Mouse (Mus musculus): ENCODE measurements around the gene Sec61a1. TPM values are rescaled to one million over a fixed set of nuclear protein-coding genes. Genes with fewer than 3 reads are reported as not detected.
A peak's percentile ranks its signal among the peaks of the same experiment; 100 is the strongest.

Sec61a1 gene
- polyA plus RNA-seq (2016; fragmentation: Nextera tagmentation; extraction: Ambion mirVana), result 203 and 210 TPM in 2 replicates

DNA sequence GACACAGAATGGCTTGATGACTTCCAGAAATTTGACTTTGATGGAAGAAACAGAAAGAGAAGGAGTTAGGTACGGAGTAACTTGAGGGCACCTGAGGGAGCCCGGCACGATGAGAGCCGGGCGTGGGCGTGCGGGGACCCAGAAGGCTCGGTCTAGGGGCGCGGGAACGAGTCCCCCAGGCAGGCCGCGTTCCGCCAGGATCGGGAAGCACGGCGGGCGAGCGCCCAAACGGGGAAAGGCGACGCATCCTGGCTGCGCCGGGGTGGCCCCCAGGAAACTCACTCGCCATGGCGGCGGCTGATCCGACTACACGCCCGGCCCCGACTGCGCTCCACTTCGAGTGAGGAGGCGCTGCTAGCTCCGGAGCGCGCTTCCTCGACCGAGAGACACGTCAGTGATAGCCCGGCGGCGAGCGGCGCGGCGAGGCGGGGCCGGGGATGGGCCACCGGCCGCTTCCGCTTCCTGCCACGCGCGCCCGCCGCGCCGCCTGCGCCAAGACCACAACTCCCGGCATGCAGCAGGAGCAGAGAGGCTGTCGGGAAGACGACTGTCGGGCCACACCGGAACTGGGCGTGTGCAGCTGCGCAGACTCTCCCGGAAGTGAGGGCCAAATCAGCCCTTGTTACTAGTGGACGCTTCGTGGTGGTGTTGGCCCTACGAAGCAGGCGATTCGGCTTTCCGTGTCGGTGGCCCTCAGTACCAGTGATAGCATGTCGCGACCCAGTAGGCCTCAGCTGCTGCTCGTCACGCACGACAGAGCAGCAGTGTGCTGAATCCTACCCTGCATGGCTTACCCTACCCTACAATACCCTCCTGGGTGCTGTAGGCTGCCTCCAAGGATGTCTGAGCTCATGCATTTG, at the start of gene Sec61a1:
Sec61a1 (minus strand) TSS at position 502 of the 860 bp plus-strand sequence.
- Histone ChIP-seq H3K9me3 (replicated peaks) (no peaks in the 10 kb centered on the region), H3K36me3 (peaks cover 28% of the 10 kb centered on the region), H3K4me2 (replicated peaks) (peak within 1 kb of the TSS; percentile 66), H3K27me3 (no peaks in the 10 kb centered on the region; the same call in 1 of the 2 replicates), H3K4me1 (peaks cover 23% of the 10 kb centered on the region), H3K9ac (peak within 1 kb of the TSS; percentile 94), H3K27ac (peak within 1 kb of the TSS; percentile 87), H3K4me3 (peak within 1 kb of the TSS; percentile 80)
- under 1% methylated on average over 80 of the region's 80 CpGs for WGBS
- peak; percentile 98 for ATAC-seq (ENCODE audit: low FRiP score)

DNA sequence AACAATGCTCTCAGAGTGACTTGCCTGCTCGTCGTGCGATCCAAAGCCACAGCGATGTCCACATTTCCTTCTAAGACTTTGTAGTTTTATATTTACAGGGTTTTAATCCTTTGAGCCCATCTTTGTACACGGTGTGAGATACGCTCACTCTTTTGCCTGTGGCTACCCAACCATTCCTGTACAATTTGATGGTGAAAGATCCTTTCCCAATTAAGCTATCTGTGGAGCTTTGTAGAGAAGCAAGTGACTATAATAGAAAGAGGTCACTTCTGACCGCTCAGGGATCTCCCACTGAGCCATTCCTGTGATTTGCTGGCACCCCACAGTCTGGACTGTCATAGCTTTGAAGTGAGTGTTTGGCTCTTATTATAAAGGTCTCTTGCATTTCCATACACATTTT, 48.0 kb upstream of the Sec61a1 start:
- ATAC-seq (ENCODE audit: low FRiP score), result no peak
- peaks cover 25% of the 10 kb centered on the region for H3K27me3 ChIP-seq
- no peak overlapping the region for H3K27ac ChIP-seq
- H3K9me3 ChIP-seq (replicated peaks), result no peaks in the 10 kb centered on the region
- no peak overlapping the region for H3K9ac ChIP-seq
- 0 out of 2 replicates have a peak overlapping the region, but pooled peaks have one; percentile 21 for H3K4me2 ChIP-seq (replicated peaks)
- no peak overlapping the region for H3K4me3 ChIP-seq
- WGBS, result 9% methylated on average over 7 of the region's 7 CpGs
- peaks cover 5% of the 10 kb centered on the region; the same call in 1 of the 2 replicates for H3K4me1 ChIP-seq
- H3K36me3 ChIP-seq, result no peaks in the 10 kb centered on the region

DNA sequence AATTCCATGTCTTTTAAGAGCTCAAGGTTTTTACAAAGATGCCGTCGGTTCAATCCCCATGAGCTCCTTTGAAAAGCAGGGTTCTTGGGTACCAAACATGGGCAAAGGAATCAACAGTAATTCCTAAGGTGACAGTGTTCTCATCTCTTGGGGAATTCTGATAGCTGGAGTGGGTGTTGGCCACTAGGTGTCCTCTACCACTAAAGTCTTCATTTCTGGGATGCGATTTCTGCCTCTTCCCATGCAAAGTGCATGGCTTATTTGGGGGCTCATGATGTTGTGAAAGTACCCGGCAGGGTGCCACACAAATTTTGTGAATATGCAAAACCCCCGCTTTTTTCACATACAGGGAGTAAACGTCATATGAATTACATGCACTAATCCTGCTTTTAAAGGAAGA, 46.3 kb upstream of the Sec61a1 start:
- Histone ChIP-seq H3K27ac (no peak overlapping the region), H3K9ac (no peak overlapping the region), H3K4me2 (replicated peaks) (no peak overlapping the region), H3K9me3 (replicated peaks) (no peaks in the 10 kb centered on the region), H3K4me1 (peaks cover 5% of the 10 kb centered on the region; the same call in 1 of the 2 replicates), H3K36me3 (no peaks in the 10 kb centered on the region), H3K4me3 (no peak overlapping the region), H3K27me3 (peaks cover 25% of the 10 kb centered on the region)
- ATAC-seq (ENCODE audit: low FRiP score), result no peak
- 42% methylated on average over 6 of the region's 6 CpGs for WGBS

DNA sequence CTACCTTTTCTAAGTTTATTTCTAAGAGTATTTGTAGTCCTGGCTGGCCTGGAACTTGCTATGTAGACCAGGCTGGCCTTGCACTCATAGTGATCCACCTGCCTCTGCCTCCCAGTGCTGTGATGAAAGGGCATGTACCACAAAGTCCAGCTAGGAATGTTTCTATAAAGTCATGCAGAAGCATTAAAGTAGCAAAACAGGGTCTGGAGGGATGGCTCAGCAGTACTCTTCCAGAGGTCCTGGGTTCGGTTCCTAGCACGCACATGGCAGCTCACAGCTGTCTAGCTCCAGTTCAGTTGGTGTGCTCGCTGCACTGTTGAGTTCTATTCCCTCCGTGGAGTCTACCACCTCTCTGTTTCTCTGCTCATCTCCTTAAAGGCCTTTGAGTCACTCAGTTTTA, 41.5 kb upstream of the Sec61a1 start:
- H3K4me2 ChIP-seq (replicated peaks), result no peak overlapping the region
- no peak overlapping the region for H3K9ac ChIP-seq
- WGBS, result 91% methylated on average over 4 of the region's 4 CpGs
- H3K4me1 ChIP-seq, result no peaks in the 10 kb centered on the region
- peaks cover 10% of the 10 kb centered on the region for H3K27me3 ChIP-seq
- H3K4me3 ChIP-seq, result no peak overlapping the region
- no peak for ATAC-seq (ENCODE audit: low FRiP score)
- H3K9me3 ChIP-seq (replicated peaks), result no peaks in the 10 kb centered on the region
- no peak overlapping the region for H3K27ac ChIP-seq
- H3K36me3 ChIP-seq, result no peaks in the 10 kb centered on the region

DNA sequence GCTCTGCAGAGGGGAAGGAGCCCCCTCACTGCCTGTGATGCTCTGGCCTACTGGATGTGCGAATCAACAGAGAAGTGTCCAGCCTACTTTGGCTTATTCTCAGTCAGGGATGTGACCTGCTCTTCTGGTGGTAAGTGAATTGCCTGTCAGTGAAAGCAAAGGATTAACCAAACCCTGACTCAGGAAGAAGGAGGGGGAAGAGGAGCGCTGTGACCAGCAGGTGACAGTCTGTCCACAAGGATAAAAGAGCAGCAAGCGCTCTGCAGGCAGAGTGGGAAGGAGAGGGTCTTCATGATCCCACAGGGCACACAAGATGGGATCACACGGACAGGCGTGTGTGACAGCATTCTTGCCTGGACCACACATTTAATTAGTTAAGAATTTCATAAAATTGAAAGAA, 41.0 kb upstream of the Sec61a1 start:
- H3K4me3 ChIP-seq, result no peak overlapping the region
- H3K27ac ChIP-seq, result no peak overlapping the region
- H3K9me3 ChIP-seq (replicated peaks), result no peaks in the 10 kb centered on the region
- H3K36me3 ChIP-seq, result no peaks in the 10 kb centered on the region
- no peaks in the 10 kb centered on the region for H3K4me1 ChIP-seq
- no peak overlapping the region for H3K4me2 ChIP-seq (replicated peaks)
- no peak overlapping the region for H3K9ac ChIP-seq
- 46% methylated on average over 5 of the region's 5 CpGs for WGBS
- peaks cover 5% of the 10 kb centered on the region for H3K27me3 ChIP-seq
- ATAC-seq (ENCODE audit: low FRiP score), result no peak

DNA sequence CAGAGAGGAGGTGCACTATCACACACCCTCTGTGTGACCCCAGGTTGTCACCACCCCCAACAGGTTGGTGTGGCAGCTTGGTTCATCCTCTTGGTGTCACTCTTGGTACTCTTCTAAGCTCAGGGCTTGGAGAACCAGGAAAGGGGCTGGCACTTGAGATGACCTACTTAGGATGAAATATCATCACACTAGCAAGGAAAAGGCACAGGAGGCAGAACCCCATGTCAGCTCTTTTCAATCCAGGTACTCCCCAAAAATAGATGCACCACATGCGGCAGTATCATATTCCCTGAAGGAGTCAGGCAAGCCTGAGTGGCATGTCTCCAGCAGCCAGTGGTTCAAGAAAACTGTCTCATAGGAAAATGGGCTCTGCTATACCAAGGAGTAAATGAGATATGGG, 39.4 kb upstream of the Sec61a1 start:
- Histone ChIP-seq H3K9ac (no peak overlapping the region), H3K4me2 (replicated peaks) (no peak overlapping the region), H3K36me3 (no peaks in the 10 kb centered on the region), H3K9me3 (replicated peaks) (no peaks in the 10 kb centered on the region), H3K4me3 (no peak overlapping the region), H3K27me3 (no peaks in the 10 kb centered on the region), H3K27ac (no peak overlapping the region), H3K4me1 (no peaks in the 10 kb centered on the region)
- ATAC-seq (ENCODE audit: low FRiP score), result no peak
- WGBS, result 78% methylated on average over 1 of the region's 1 CpGs

DNA sequence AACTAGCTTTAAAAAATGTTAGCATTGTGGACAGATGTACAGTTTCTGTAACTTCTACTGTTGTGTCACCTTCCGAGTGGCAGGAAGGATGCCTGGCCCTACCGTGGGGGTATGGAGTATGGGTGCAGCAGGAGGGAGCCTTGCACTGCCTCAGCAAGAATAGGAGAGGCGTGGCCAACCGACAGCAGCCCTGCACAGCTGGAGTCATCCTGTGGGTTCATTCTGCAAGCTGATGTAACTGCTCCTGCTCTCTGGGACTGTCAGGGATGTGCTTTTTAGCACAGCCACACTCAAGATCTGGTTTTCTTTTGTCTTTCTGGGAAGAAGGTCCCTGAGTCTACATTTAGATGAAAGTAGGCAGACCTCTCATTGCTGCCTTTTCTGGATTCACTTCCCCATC, 38.8 kb upstream of the Sec61a1 start:
- Histone ChIP-seq H3K4me2 (replicated peaks) (no peak overlapping the region), H3K4me3 (no peak overlapping the region), H3K27me3 (no peaks in the 10 kb centered on the region), H3K36me3 (no peaks in the 10 kb centered on the region), H3K4me1 (no peaks in the 10 kb centered on the region), H3K9ac (no peak overlapping the region), H3K9me3 (replicated peaks) (no peaks in the 10 kb centered on the region), H3K27ac (no peak overlapping the region)
- ATAC-seq (ENCODE audit: low FRiP score), result no peak
- WGBS, result 9% methylated on average over 4 of the region's 4 CpGs

DNA sequence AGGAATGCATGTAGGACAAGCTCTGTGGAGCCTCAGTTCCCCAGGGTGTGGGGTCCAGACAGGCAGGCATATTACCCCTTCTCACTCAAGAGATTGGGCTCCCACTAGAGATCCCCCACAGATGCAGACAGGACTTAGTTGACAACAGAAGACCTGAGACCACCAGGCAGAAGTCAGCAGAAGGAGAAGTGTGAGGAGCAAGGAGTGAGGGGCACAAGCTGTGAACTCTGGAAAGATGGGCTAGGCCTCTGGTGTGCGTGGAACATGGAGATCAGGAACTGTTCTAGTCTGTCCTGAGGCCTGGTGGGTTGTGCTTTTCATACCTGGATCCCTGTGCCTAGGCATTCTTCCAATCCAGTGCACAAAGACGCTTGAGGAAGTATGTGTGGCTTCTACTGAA, 31.2 kb upstream of the Sec61a1 start:
- no peak overlapping the region for H3K27ac ChIP-seq
- H3K27me3 ChIP-seq, result peaks cover 15% of the 10 kb centered on the region
- no peak overlapping the region for H3K4me2 ChIP-seq (replicated peaks)
- ATAC-seq (ENCODE audit: low FRiP score), result no peak
- no peaks in the 10 kb centered on the region for H3K36me3 ChIP-seq
- peaks cover 10% of the 10 kb centered on the region; the same call in 1 of the 2 replicates for H3K4me1 ChIP-seq
- no peak overlapping the region for H3K4me3 ChIP-seq
- no peaks in the 10 kb centered on the region for H3K9me3 ChIP-seq (replicated peaks)
- H3K9ac ChIP-seq, result no peak overlapping the region
- 84% methylated on average over 2 of the region's 2 CpGs for WGBS

DNA sequence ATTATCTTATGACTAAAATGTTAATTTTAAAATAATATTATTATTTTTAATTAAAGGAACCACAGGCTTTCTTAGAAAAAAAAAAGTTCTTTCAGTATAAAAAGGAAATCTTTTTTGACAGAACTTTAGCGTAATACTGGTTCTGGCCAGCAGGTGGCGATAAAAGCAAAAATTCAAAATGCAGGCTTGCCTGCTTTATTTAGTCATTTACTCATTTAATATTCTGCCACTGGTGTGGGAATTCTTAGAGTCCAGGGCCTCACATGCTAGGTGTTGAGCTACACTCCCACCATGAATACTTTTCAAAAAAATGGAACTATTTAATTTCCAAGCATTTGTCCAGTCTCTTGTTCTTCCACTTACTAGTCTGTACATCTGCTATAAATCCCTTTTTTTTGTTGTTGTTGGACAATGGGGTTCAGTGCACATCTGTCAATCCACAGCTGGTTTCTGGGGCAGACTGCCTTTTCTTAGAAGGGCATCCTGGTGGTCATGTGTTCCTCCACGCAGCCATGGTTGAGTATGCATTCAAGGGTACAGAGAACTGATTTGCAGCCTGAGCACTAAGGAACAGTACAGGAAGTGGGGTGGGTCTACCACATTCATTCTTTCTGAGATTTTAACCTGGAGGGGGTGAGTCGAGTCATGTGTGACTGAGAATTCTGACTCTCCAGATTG, 30.6 kb upstream of the Sec61a1 start:
- H3K4me2 ChIP-seq (replicated peaks), result no peak overlapping the region
- peaks cover 13% of the 10 kb centered on the region; the same call in 1 of the 2 replicates for H3K4me1 ChIP-seq
- no peak overlapping the region for H3K4me3 ChIP-seq
- H3K27ac ChIP-seq, result no peak overlapping the region
- H3K36me3 ChIP-seq, result no peaks in the 10 kb centered on the region
- peaks cover 19% of the 10 kb centered on the region for H3K27me3 ChIP-seq
- H3K9me3 ChIP-seq (replicated peaks), result no peaks in the 10 kb centered on the region
- no peak for ATAC-seq (ENCODE audit: low FRiP score)
- no peak overlapping the region for H3K9ac ChIP-seq
- WGBS, result 31% methylated on average over 4 of the region's 4 CpGs

DNA sequence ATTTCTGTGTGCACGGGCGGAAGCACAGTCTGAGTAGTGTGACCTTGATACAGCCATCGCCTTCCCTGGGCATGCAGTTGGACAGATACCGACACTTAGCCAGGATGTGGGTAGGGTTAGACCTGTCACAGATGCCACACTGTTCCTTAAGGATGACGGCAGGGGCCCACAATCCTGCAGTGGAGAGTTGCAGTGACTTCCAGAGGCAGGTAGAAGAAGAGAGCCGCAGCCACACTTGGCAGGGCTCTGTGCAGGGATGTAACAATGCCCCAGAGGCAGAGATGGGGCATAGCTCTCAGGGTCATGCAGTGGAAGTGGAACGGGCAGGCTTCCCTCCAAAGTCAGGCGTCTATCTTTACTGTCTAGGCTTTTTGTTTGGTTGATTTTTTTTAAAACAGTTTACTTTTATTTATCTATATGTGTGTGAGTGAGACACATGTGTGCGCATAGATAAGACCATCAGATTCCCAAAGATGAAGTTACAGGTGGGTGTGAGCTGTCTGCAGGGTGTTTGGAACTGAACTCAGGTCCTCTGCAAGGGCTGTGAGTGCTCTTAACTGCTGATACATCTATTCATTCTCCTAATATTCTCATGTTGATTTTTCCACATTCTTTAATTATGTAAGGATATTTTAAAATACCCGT, 29.8 kb upstream of the Sec61a1 start:
- Histone ChIP-seq H3K9me3 (replicated peaks) (no peaks in the 10 kb centered on the region), H3K9ac (no peak overlapping the region), H3K4me3 (no peak overlapping the region), H3K4me2 (replicated peaks) (no peak overlapping the region), H3K4me1 (peaks cover 13% of the 10 kb centered on the region; the same call in 1 of the 2 replicates), H3K36me3 (no peaks in the 10 kb centered on the region), H3K27ac (no peak overlapping the region), H3K27me3 (peaks cover 19% of the 10 kb centered on the region)
- ATAC-seq (ENCODE audit: low FRiP score), result no peak
- WGBS, result 84% methylated on average over 10 of the region's 10 CpGs

DNA sequence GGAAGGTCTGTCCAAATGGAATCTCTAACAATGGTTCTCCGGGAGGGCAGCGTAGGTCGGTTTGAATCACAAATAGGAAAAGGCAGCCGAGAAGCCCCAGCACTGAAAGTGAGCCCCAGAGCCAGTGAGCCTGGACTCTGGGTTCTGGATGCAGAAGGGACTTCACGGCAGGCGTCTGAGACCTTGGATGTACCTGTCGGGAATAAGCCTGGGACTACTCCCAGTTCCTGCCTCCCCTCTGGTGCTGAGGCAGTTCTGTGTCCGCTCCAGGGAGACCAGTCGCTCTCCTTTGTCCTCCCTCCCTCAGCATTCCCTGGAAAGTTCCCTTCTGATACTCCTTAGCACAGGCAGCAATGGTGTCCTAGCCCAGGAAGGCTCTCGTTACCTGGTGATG, 26.7 kb upstream of the Sec61a1 start:
- Histone ChIP-seq H3K9me3 (replicated peaks) (no peaks in the 10 kb centered on the region), H3K4me3 (no peak overlapping the region), H3K9ac (0 out of 2 replicates have a peak overlapping the region, but pooled peaks have one; percentile 23), H3K27me3 (peaks cover 19% of the 10 kb centered on the region), H3K4me1 (peaks cover 13% of the 10 kb centered on the region; the same call in 1 of the 2 replicates), H3K36me3 (no peaks in the 10 kb centered on the region), H3K4me2 (replicated peaks) (peak overlapping the region; percentile 22), H3K27ac (peak overlapping the region; percentile 60)
- WGBS, result 19% methylated on average over 10 of the region's 10 CpGs
- ATAC-seq (ENCODE audit: low FRiP score), result 0 out of 2 replicates have a peak, but pooled peaks have one; percentile 9
